Mouse (Mus musculus): ENCODE data around the gene Taok3. TPM values are rescaled to one million over a fixed set of nuclear protein-coding genes. Genes with fewer than 3 reads are reported as not detected.

Taok3 gene
- polyA plus RNA-seq, 1 experiment = 6.0 TPM

GRCm38 (mm10) chr5:117277784-117278183 lies 157.9 kb downstream of the Taok3 start:
- no peak overlapping the region for H3K4me3 ChIP-seq (ENCODE audit: control insufficient read depth, low read depth, low read length)
- no peaks in the 10 kb centered on the region for H3K4me1 ChIP-seq (ENCODE audit: control insufficient read depth, insufficient read depth, low read length)
- no peaks in the 10 kb centered on the region for H3K36me3 ChIP-seq (ENCODE audit: control insufficient read depth, insufficient read depth, low read length)
- TF ChIP-seq POLR2A (IDR thresholded peaks at IDR 0.05; ENCODE audit: control insufficient read depth, low read depth, low read length) (no peak), CTCF (IDR thresholded peaks at IDR 0.05; ENCODE audit: control insufficient read depth, insufficient read depth, insufficient replicate concordance, low read depth, low read length) (peak; percentile 10; the same call in 1 of the 2 replicates)
- no peaks in the 10 kb centered on the region for H3K27me3 ChIP-seq (ENCODE audit: control insufficient read depth, insufficient read depth, low read length)
- H3K27ac ChIP-seq (ENCODE audit: control insufficient read depth, insufficient read depth, low read depth, low read length) = no peak overlapping the region

- H3K27ac ChIP-seq (ENCODE audit: control insufficient read depth, insufficient read depth, low read depth, low read length) = no peak overlapping the region
- H3K27me3 ChIP-seq (ENCODE audit: control insufficient read depth, insufficient read depth, low read length) = no peaks in the 10 kb centered on the region
- TF ChIP-seq CTCF (IDR thresholded peaks at IDR 0.05; ENCODE audit: control insufficient read depth, insufficient read depth, insufficient replicate concordance, low read depth, low read length) = no peak
- no peak for TF ChIP-seq POLR2A (IDR thresholded peaks at IDR 0.05; ENCODE audit: control insufficient read depth, low read depth, low read length)
- H3K4me3 ChIP-seq (ENCODE audit: control insufficient read depth, low read depth, low read length) = no peak overlapping the region
- H3K4me1 ChIP-seq (ENCODE audit: control insufficient read depth, insufficient read depth, low read length) = no peaks in the 10 kb centered on the region
- H3K36me3 ChIP-seq (ENCODE audit: control insufficient read depth, insufficient read depth, low read length) = peaks cover 2% of the 10 kb centered on the region
Measured at GRCm38 (mm10) chr5:117278809-117279668, 159.1 kb downstream of the Taok3 start.

GRCm38 (mm10) chr5:117279669-117280050 lies 159.7 kb downstream of the Taok3 start:
- Histone ChIP-seq H3K27me3 (ENCODE audit: control insufficient read depth, insufficient read depth, low read length) (no peaks in the 10 kb centered on the region), H3K4me1 (ENCODE audit: control insufficient read depth, insufficient read depth, low read length) (no peaks in the 10 kb centered on the region; the same call in 1 of the 2 replicates), H3K36me3 (ENCODE audit: control insufficient read depth, insufficient read depth, low read length) (peaks cover 2% of the 10 kb centered on the region), H3K4me3 (ENCODE audit: control insufficient read depth, low read depth, low read length) (no peak overlapping the region), H3K27ac (ENCODE audit: control insufficient read depth, insufficient read depth, low read depth, low read length) (no peak overlapping the region)
- TF ChIP-seq CTCF (IDR thresholded peaks at IDR 0.05; ENCODE audit: control insufficient read depth, insufficient read depth, insufficient replicate concordance, low read depth, low read length) (no peak), POLR2A (IDR thresholded peaks at IDR 0.05; ENCODE audit: control insufficient read depth, low read depth, low read length) (no peak)

- no peak for TF ChIP-seq POLR2A (IDR thresholded peaks at IDR 0.05; ENCODE audit: control insufficient read depth, low read depth, low read length)
- peak; percentile 26; the same call in 1 of the 2 replicates for TF ChIP-seq CTCF (IDR thresholded peaks at IDR 0.05; ENCODE audit: control insufficient read depth, insufficient read depth, insufficient replicate concordance, low read depth, low read length)
- H3K27me3 ChIP-seq (ENCODE audit: control insufficient read depth, insufficient read depth, low read length) = no peaks in the 10 kb centered on the region
- H3K27ac ChIP-seq (ENCODE audit: control insufficient read depth, insufficient read depth, low read depth, low read length) = no peak overlapping the region
- H3K4me3 ChIP-seq (ENCODE audit: control insufficient read depth, low read depth, low read length) = no peak overlapping the region
- peaks cover 5% of the 10 kb centered on the region for H3K4me1 ChIP-seq (ENCODE audit: control insufficient read depth, insufficient read depth, low read length)
- H3K36me3 ChIP-seq (ENCODE audit: control insufficient read depth, insufficient read depth, low read length) = peaks cover 2% of the 10 kb centered on the region
Measured at GRCm38 (mm10) chr5:117281536-117281935, 161.6 kb downstream of the Taok3 start.

- H3K27ac ChIP-seq (ENCODE audit: control insufficient read depth, insufficient read depth, low read depth, low read length) = no peak overlapping the region
- no peaks in the 10 kb centered on the region for H3K27me3 ChIP-seq (ENCODE audit: control insufficient read depth, insufficient read depth, low read length)
- H3K4me3 ChIP-seq (ENCODE audit: control insufficient read depth, low read depth, low read length) = no peak overlapping the region
- peaks cover 2% of the 10 kb centered on the region for H3K36me3 ChIP-seq (ENCODE audit: control insufficient read depth, insufficient read depth, low read length)
- peaks cover 8% of the 10 kb centered on the region for H3K4me1 ChIP-seq (ENCODE audit: control insufficient read depth, insufficient read depth, low read length)
- TF ChIP-seq CTCF (IDR thresholded peaks at IDR 0.05; ENCODE audit: control insufficient read depth, insufficient read depth, insufficient replicate concordance, low read depth, low read length) = no peak
- TF ChIP-seq POLR2A (IDR thresholded peaks at IDR 0.05; ENCODE audit: control insufficient read depth, low read depth, low read length) = no peak
Measured at GRCm38 (mm10) chr5:117282360-117282759, 162.4 kb downstream of the Taok3 start.

- Histone ChIP-seq H3K4me1 (ENCODE audit: control insufficient read depth, insufficient read depth, low read length) (peaks cover 19% of the 10 kb centered on the region), H3K27ac (ENCODE audit: control insufficient read depth, insufficient read depth, low read depth, low read length) (no peak overlapping the region), H3K4me3 (ENCODE audit: control insufficient read depth, low read depth, low read length) (no peak overlapping the region), H3K36me3 (ENCODE audit: control insufficient read depth, insufficient read depth, low read length) (peaks cover 2% of the 10 kb centered on the region), H3K27me3 (ENCODE audit: control insufficient read depth, insufficient read depth, low read length) (no peaks in the 10 kb centered on the region)
- no peak for TF ChIP-seq CTCF (IDR thresholded peaks at IDR 0.05; ENCODE audit: control insufficient read depth, insufficient read depth, insufficient replicate concordance, low read depth, low read length)
- peak; percentile 11; the same call in 1 of the 2 replicates for TF ChIP-seq POLR2A (IDR thresholded peaks at IDR 0.05; ENCODE audit: control insufficient read depth, low read depth, low read length)
Measured at GRCm38 (mm10) chr5:117284029-117284428, 164.1 kb downstream of the Taok3 start.

- Histone ChIP-seq H3K4me3 (ENCODE audit: control insufficient read depth, low read depth, low read length) (no peak overlapping the region), H3K4me1 (ENCODE audit: control insufficient read depth, insufficient read depth, low read length) (peaks cover 19% of the 10 kb centered on the region), H3K36me3 (ENCODE audit: control insufficient read depth, insufficient read depth, low read length) (peaks cover 2% of the 10 kb centered on the region), H3K27me3 (ENCODE audit: control insufficient read depth, insufficient read depth, low read length) (no peaks in the 10 kb centered on the region), H3K27ac (ENCODE audit: control insufficient read depth, insufficient read depth, low read depth, low read length) (no peak overlapping the region)
- no peak for TF ChIP-seq POLR2A (IDR thresholded peaks at IDR 0.05; ENCODE audit: control insufficient read depth, low read depth, low read length)
- TF ChIP-seq CTCF (IDR thresholded peaks at IDR 0.05; ENCODE audit: control insufficient read depth, insufficient read depth, insufficient replicate concordance, low read depth, low read length) = no peak
Measured at GRCm38 (mm10) chr5:117284682-117285081, 164.8 kb downstream of the Taok3 start.
